Mouse (Mus musculus): ENCODE results near the gene Pik3r6. TPM values are rescaled to one million over a fixed set of nuclear protein-coding genes. Genes with fewer than 3 reads are reported as not detected.

Pik3r6 gene
- polyA plus RNA-seq, 2 experiments, result 1.3 to 1.5 TPM

DNA sequence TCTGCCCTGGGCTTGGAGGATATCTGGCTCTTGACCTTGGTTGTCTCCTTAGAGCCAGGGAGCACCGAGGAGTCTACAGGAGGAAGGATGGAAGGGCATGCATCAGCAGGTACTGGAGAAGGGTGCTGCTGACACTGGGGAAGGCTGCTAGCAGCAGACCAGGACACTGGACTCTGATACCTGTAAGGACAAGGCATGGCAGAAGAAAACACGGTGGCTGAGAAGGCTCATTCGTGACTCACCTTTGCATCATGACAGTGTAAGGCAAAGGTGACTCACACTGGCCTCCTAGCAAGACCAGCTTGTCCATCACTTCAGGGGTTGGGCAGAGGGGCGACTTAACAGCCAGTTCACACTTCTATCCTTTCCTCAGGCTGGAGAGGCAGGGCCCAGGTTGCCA lies 33.9 kb upstream of the Pik3r6 start:
- Histone ChIP-seq H3K9ac (replicated peaks) (no peak overlapping the region), H3K4me2 (ENCODE audit: low read depth) (no peak overlapping the region), H3K27ac (no peak overlapping the region), H3K4me3 (ENCODE audit: insufficient read depth in 1 of 2, low read depth in 2 of 2, low read length in 2 of 2) (no peak overlapping the region), H3K36me3 (replicated peaks; ENCODE audit: control insufficient read depth, insufficient read depth, low read depth) (no peaks in the 10 kb centered on the region), H3K9me3 (ENCODE audit: control insufficient read depth, low read length) (no peaks in the 10 kb centered on the region), H3K27me3 (ENCODE audit: control insufficient read depth, insufficient read depth, low read length) (no peaks in the 10 kb centered on the region), H3K4me1 (replicated peaks; ENCODE audit: control insufficient read depth in 2 of 2, insufficient read depth in 2 of 2, low read length in 1 of 2) (no peaks in the 10 kb centered on the region)
- 57% methylated on average over 4 of the region's 4 CpGs for WGBS (ENCODE audit: insufficient replicate concordance)
- DNase-seq (ENCODE audit: low read depth in 3 of 3, low spot score in 3 of 3), result no peak
- no peak for ATAC-seq (ENCODE audit: insufficient read depth)
- TF ChIP-seq CTCF (IDR thresholded peaks at IDR 0.05; ENCODE audit: low read depth), result no peak
- no peak for TF ChIP-seq EP300 (IDR thresholded peaks at IDR 0.05; ENCODE audit: low read depth)

DNA sequence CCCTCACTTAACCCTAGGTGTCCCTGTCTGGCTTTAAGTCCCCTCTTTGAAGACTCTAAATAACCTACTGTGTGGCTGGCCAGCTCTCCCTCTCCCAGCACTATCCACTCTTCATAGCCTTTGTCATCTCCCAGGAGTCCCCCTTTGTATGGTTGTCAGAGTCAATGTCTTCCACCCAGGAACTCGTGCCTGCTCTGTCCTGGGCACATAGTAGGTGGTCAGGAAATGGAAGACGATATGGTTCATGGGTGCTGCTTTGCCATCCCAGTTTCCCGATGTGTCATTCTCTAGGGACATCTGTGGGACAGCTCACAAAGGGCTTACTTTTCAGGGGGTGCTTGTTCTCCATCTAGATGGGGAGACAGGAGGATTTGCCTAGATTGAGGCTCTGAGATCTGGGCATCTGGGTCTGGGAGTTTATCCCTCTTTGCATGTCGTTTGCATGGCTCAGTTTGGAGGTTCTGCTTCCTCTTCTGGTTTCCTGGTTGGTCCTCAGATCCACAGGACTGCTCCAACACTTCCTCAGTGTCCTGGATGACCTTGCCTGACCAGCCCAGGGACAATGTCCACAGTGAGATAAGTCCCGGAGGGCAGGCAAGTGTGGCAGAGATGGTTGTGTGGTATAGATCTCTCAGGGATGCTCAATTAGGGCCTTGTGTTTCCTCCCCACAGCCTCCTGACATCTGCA lies 30.5 kb upstream of the Pik3r6 start:
- no peak overlapping the region for H3K4me3 ChIP-seq (ENCODE audit: insufficient read depth in 1 of 2, low read depth in 2 of 2, low read length in 2 of 2)
- no peak overlapping the region for H3K9ac ChIP-seq (replicated peaks)
- H3K4me2 ChIP-seq (ENCODE audit: low read depth), result no peak overlapping the region
- no peaks in the 10 kb centered on the region for H3K4me1 ChIP-seq (replicated peaks; ENCODE audit: control insufficient read depth in 2 of 2, insufficient read depth in 2 of 2, low read length in 1 of 2)
- ATAC-seq (ENCODE audit: insufficient read depth) (no peak), DNase-seq (ENCODE audit: low read depth in 3 of 3, low spot score in 3 of 3) (no peak)
- H3K27me3 ChIP-seq (ENCODE audit: control insufficient read depth, insufficient read depth, low read length), result no peaks in the 10 kb centered on the region
- 38% methylated on average over 5 of the region's 5 CpGs for WGBS (ENCODE audit: insufficient replicate concordance)
- no peaks in the 10 kb centered on the region for H3K9me3 ChIP-seq (ENCODE audit: control insufficient read depth, low read length)
- no peak overlapping the region for H3K27ac ChIP-seq
- no peak for TF ChIP-seq EP300 (IDR thresholded peaks at IDR 0.05; ENCODE audit: low read depth)
- TF ChIP-seq CTCF (IDR thresholded peaks at IDR 0.05; ENCODE audit: low read depth), result no peak
- H3K36me3 ChIP-seq (replicated peaks; ENCODE audit: control insufficient read depth, insufficient read depth, low read depth), result no peaks in the 10 kb centered on the region

DNA sequence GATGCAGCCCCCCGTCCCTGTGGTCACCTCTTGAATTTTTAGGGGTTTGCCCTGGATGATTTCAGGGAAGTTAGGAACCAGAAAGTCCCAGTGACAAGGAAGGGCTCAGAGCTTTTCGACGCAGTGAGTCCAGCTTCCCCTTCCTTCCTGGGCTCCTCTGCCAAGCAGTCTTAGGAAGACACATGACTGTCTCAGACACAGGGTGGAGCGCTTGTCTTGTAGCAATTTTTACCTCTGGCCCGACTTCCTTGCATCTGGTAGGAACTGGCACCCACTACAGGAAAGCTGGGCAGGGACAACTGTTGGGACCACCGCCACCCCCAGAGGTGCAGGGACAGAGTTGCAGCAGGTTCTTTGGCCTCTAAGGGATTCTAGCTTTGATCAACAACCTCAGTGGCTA lies 28.2 kb upstream of the Pik3r6 start:
- Histone ChIP-seq H3K27me3 (ENCODE audit: control insufficient read depth, insufficient read depth, low read length) (no peaks in the 10 kb centered on the region), H3K4me1 (replicated peaks; ENCODE audit: control insufficient read depth in 2 of 2, insufficient read depth in 2 of 2, low read length in 1 of 2) (no peaks in the 10 kb centered on the region), H3K4me2 (ENCODE audit: low read depth) (no peak overlapping the region), H3K36me3 (replicated peaks; ENCODE audit: control insufficient read depth, insufficient read depth, low read depth) (no peaks in the 10 kb centered on the region), H3K4me3 (ENCODE audit: insufficient read depth in 1 of 2, low read depth in 2 of 2, low read length in 2 of 2) (no peak overlapping the region), H3K9me3 (ENCODE audit: control insufficient read depth, low read length) (no peaks in the 10 kb centered on the region), H3K27ac (no peak overlapping the region), H3K9ac (replicated peaks) (no peak overlapping the region)
- TF ChIP-seq CTCF (IDR thresholded peaks at IDR 0.05; ENCODE audit: low read depth), result no peak
- TF ChIP-seq EP300 (IDR thresholded peaks at IDR 0.05; ENCODE audit: low read depth), result no peak
- ATAC-seq (ENCODE audit: insufficient read depth), result no peak
- DNase-seq (ENCODE audit: low read depth in 3 of 3, low spot score in 3 of 3), result no peak
- 44% methylated on average over 6 of the region's 6 CpGs for WGBS (ENCODE audit: insufficient replicate concordance)

DNA sequence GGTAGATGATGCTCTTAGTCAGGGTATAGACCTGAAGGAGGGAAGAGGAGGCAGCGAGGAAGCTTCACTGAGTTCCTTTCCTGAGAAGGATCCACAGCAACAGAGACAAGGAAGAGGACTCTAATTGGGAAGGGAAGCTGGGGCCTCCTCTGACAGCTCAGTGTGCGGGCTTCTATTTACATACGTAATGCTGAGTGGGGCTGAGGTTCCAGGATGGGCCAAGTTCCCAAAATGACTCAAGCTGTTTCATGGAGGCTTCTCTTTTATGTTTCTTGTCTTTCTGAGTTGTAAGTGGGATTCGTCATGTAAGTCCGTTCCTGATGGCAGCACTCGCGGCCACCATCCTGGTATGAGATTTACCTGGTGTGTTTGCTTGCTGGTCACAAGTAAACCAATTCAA lies 27.1 kb upstream of the Pik3r6 start:
- ATAC-seq (ENCODE audit: insufficient read depth) (no peak), DNase-seq (ENCODE audit: low read depth in 3 of 3, low spot score in 3 of 3) (no peak)
- WGBS (ENCODE audit: insufficient replicate concordance), result 69% methylated on average over 7 of the region's 7 CpGs
- no peaks in the 10 kb centered on the region for H3K27me3 ChIP-seq (ENCODE audit: control insufficient read depth, insufficient read depth, low read length)
- no peak overlapping the region for H3K4me2 ChIP-seq (ENCODE audit: low read depth)
- H3K4me3 ChIP-seq (ENCODE audit: insufficient read depth in 1 of 2, low read depth in 2 of 2, low read length in 2 of 2), result no peak overlapping the region
- no peaks in the 10 kb centered on the region for H3K36me3 ChIP-seq (replicated peaks; ENCODE audit: control insufficient read depth, insufficient read depth, low read depth)
- TF ChIP-seq CTCF (IDR thresholded peaks at IDR 0.05; ENCODE audit: low read depth), result no peak
- TF ChIP-seq EP300 (IDR thresholded peaks at IDR 0.05; ENCODE audit: low read depth), result no peak
- H3K4me1 ChIP-seq (replicated peaks; ENCODE audit: control insufficient read depth in 2 of 2, insufficient read depth in 2 of 2, low read length in 1 of 2), result no peaks in the 10 kb centered on the region
- H3K9ac ChIP-seq (replicated peaks), result no peak overlapping the region
- no peaks in the 10 kb centered on the region for H3K9me3 ChIP-seq (ENCODE audit: control insufficient read depth, low read length)
- no peak overlapping the region for H3K27ac ChIP-seq

DNA sequence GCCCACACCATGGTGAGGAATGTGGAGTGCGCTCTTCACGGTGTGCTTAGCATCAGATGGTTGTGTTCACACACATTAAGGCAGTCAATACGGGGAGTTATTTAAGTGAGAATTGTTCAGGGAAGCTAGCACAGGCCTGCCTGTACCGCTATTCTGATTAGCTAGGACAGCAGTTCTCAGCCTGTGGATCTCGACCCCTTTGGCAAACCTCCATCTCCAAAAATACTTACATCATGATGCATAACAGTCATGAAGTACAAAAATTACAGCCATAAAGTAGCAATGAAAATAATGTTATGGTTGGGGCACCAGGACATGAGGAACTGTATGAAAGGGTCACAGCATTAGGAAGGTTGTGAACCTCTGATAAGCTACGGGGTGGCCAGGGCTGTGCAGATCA lies 25.2 kb upstream of the Pik3r6 start:
- TF ChIP-seq CTCF (IDR thresholded peaks at IDR 0.05; ENCODE audit: low read depth) (no peak), EP300 (IDR thresholded peaks at IDR 0.05; ENCODE audit: low read depth) (no peak)
- Histone ChIP-seq H3K27me3 (ENCODE audit: control insufficient read depth, insufficient read depth, low read length) (no peaks in the 10 kb centered on the region), H3K4me3 (ENCODE audit: insufficient read depth in 1 of 2, low read depth in 2 of 2, low read length in 2 of 2) (no peak overlapping the region), H3K4me2 (ENCODE audit: low read depth) (no peak overlapping the region), H3K36me3 (replicated peaks; ENCODE audit: control insufficient read depth, insufficient read depth, low read depth) (no peaks in the 10 kb centered on the region), H3K27ac (no peak overlapping the region), H3K9ac (replicated peaks) (no peak overlapping the region), H3K4me1 (replicated peaks; ENCODE audit: control insufficient read depth in 2 of 2, insufficient read depth in 2 of 2, low read length in 1 of 2) (no peaks in the 10 kb centered on the region), H3K9me3 (ENCODE audit: control insufficient read depth, low read length) (no peaks in the 10 kb centered on the region)
- ATAC-seq (ENCODE audit: insufficient read depth) (no peak), DNase-seq (ENCODE audit: low read depth in 3 of 3, low spot score in 3 of 3) (no peak)
- WGBS (ENCODE audit: insufficient replicate concordance), result 65% methylated on average over 6 of the region's 6 CpGs
